14 mouse cellular contexts compared by ENCODE assay signal in genomic region chr14:54421014-54421413, GRCm38 (mm10). TPM values are rescaled to one million over a fixed set of nuclear protein-coding genes. Genes with fewer than 3 reads are reported as not detected.
"Had no signal": no experiment of that assay in that cellular context is flagged by ENCODE, and none has a peak within 500 bp of the region (broad histone marks: within the 10 kb centered on the region; RNA-seq: fewer than 3 reads in every experiment).

No protein-coding gene starts in this region.

- H3K9ac ChIP-seq: limb, embryonic 15.5 days; liver, embryonic 12.5 days; lung, embryonic 14.5 days; midbrain, embryonic 12.5 days had no signal

- H3K27ac ChIP-seq: limb, embryonic 15.5 days; liver, embryonic 12.5 days; macrophage; midbrain, embryonic 12.5 days had no signal

- H3K36me3 ChIP-seq: limb, embryonic 15.5 days; liver, embryonic 12.5 days; midbrain, embryonic 12.5 days had no signal

- H3K4me2 ChIP-seq: limb, embryonic 15.5 days; liver, embryonic 12.5 days; lung, embryonic 14.5 days; midbrain, embryonic 12.5 days had no signal

- H3K27me3 ChIP-seq: limb, embryonic 15.5 days; liver, embryonic 12.5 days; megakaryocyte, embryonic 14.5 days had no signal

- DNase-seq: kidney, postnatal 25 days; layer of hippocampus, adult 9-11 months; layer of hippocampus, postnatal 36 days; lung, embryonic 14.5 days; lung, postnatal 14 days; right cerebral cortex, adult 18-20 months; right cerebral cortex, postnatal 25 days; thymus, postnatal 36 days had no signal

- H3K9me3 ChIP-seq: limb, embryonic 15.5 days; liver, embryonic 12.5 days; megakaryocyte, embryonic 14.5 days; midbrain, embryonic 12.5 days had no signal

- H3K4me3 ChIP-seq: limb, embryonic 15.5 days; liver, embryonic 12.5 days; megakaryocyte, embryonic 14.5 days; midbrain, embryonic 12.5 days had no signal

- ATAC-seq: liver, embryonic 12.5 days; midbrain, embryonic 16.5 days had no signal

RNA-seq across cellular contexts. Expression of gene Rem2, which starts 54.9 kb away (rescaled TPM):
- polyA plus RNA-seq: macrophage had no signal
